Mouse (Mus musculus) cerebellum, postnatal 14 days (tissue): ENCODE measurements around the gene Hdac7.

Experiments used
- DNase-seq, 2 experiments: peaks; one replicate each; pipeline ENCODE4 v3.0.0; 2021; ENCODE audit warnings: mixed read lengths in 2 of 2

Gene Hdac7

DNA sequence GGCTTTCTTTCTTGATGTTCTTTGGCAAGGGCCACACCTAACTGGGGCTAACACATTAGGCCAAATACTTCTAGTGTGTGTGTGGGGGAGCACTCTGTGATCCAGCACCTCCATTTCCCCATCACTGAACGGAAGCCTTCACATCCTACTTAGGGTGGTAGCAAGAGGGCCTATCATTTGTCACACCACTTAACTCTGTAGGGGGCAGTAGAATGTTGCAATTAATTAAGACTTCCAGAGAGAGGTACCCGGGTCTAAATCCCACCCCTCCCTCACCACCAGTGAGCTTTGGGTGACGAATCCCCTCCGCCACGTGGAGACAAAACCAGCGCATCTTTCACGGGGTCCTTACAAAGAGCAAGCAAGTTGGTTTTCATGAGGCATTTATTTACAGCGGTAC is 9.8 kb upstream of the Hdac7 start:
- no peak for DNase-seq

DNA sequence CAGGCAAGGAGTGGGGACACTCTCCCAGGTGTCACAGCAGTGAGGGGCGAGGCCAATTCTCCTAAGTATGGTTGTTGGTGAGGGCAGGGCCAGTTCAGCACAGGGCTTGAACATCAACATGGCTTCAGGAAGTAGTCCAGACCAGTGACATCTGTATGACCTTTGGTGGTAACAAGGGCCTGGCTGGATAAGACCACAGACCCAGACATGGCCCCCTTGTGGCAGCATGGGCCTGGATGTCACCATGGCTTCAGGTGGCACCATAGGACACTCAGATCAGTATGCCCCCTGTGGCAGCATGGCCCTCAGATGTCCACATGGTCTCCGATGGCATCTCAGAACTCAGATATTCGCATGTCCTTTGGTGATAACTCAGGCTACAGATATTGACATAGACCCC is 8.0 kb upstream of the Hdac7 start:
- no peak for DNase-seq

- no peak for DNase-seq
These were observed 6.7 kb upstream of the Hdac7 start for GRCm38 (mm10) chr15:97851011-97851410.

DNA sequence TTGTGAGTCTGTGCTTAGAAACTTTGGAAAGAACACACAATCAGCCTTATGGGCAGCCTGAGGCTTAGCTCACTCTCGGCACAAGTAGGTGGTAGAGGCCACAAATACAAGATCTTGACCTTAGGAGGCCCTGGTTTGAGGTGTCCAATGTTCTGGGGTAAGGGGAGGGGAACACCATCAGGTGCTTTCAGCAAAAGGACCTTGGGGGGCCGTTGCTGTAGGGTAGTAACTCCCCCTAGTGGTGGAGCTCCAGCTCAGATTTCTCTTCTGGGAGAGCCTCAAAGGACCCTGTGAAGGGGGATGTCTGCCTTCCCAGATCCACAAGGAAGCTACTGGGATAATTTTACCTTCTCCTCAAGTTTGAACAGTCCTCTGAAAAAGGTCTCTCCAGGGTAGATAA is 6.1 kb upstream of the Hdac7 start:
- peak in 1 of 2 experiments; percentile 43 for DNase-seq

DNA sequence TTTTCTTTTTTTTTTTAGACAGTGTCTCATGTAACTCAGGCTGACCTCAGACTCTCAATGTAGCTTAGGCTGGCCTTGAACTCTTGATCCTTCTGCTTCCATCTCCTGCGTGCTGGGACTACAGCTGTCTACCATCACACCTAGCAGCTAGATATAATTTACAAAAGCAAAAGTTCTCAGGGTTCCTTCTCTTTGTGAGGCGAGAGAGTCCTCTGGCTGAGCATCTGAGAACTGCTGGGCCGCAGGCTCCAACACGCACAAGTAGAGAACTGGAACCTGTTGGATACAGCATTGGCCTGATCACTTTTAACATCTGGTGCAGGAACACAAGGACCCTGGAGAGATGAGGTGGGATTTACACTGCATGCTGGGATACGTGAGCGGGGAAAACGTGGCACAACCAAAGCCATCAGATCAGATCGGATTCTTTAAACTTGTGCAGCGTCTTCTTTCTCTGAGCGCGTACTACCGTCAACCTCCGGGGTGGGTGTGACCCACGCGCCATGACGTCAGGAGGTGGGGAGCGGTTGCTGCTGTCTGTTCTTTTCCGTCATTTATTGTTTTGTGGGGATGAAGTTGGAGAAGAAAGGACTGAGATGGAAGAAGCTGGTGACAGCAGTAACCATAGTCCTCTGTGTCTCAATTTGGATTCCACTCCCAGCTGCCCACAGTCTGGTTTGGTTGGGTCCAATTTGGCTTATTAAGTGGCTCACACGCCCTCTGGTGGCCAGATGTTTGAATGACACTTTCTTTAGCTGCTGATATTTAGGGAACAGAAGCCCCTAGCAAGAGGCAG is 5.0 kb upstream of the Hdac7 start:
- DNase-seq, result peak; percentile 92

- no peak for DNase-seq
These were observed 3.6 kb upstream of the Hdac7 start for GRCm38 (mm10) chr15:97847866-97848265.

DNA sequence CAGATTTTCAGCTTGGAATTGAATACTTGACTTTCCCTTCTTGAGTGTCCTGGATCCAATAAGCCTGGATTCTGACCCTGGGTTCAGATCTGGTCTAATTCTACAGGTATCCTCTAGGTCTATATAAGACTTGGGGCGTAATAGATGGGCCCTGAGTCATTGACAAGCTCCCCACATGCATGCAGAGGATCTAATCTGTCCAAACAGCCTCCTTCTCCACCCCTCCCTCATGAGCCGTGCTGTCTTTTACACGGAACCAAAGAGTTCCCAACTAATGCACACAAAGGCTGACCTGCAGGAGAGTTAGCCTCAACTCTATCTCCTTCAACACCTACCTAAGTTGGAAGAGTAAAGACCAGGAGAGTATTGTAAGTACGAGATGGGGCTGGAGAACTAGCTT is 3.0 kb upstream of the Hdac7 start:
- DNase-seq, result no peak

DNA sequence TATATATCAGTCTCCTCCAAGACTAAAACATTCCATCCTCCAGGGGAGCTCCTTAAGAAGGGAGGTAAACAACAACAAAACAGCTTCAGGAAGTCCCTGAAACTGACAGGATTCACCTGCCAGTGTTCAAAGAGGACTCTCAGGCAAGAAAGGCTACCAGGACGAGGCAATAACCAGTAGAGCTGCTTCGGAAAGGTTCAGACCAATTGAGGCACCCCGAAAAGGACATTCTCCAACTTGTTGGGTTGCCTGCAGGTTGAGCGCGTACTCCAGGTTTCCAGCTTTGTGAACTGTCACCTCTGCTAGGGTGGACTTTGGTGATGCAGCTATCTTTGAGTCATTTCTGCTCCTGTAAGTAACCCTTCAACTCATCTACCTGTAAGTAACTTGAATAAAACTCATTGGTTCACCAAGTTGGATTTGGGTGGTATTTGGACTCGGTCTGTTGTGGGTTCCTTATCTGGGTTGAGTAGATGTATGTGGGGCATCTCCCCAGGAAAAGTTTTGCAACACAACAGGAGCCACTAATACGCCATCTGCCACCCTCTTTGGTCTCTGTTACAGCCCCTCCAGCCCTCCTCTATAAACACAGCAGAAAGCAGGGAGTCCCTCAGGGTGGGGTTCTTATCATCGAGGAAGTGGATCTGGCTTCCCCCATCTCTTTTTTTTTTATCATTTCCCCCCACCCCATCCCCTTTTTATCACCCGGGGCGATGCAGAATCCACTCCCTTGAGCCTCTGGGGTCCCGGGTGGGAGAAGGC is 2.0 kb upstream of the Hdac7 start:
- DNase-seq, result no peak

- DNase-seq, result no peak
These were observed 1.1 kb downstream of the Hdac7 start for GRCm38 (mm10) chr15:97843247-97843651.

GRCm38 (mm10) chr15:97842058-97842457 is 2.2 kb downstream of the Hdac7 start:
- no peak for DNase-seq

- no peak for DNase-seq
These were observed 2.9 kb downstream of the Hdac7 start for GRCm38 (mm10) chr15:97841383-97841782.

DNA sequence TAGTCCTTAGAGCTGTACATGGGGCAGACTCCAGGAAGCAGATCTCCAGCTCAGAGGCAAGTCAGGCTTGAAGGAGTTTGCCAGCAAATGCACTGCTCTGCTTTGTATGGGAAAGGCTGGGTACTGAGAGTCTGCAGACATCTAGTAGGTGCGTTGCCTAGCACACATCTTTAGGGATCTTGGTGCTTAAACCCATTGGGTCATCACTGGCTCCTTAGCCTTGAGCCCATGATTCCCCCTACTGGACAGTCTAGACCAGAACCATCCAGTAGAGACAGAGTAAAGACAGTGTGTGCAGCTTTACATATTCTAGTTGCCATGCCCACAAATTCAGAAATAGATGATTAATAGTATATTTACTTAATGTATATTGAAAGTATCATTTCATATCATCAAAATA is 3.5 kb downstream of the Hdac7 start:
- DNase-seq, result no peak

- peak; percentile 48 to 67 for DNase-seq
These were observed 4.3 kb downstream of the Hdac7 start for GRCm38 (mm10) chr15:97839991-97840455.

GRCm38 (mm10) chr15:97839473-97839872 is 4.8 kb downstream of the Hdac7 start:
- DNase-seq, result no peak

DNA sequence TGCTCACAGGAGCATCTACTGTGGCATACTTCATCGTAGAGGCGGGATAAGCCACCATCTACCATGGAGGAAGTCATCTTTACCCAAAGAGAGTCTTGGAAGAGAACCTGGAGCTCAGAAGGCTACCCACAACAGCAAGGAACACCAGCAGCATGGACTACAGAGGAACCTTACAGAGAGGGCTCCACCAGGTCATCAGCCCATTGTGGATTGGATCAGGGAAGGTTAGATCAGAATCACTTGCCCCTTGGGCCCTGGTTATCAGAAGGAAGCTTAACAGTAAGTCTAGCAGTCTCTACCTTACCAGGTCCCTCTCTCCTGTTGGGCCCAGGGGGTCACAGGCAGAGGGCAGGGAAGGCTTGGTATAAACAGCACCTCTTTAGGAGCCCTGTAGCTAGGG is 5.3 kb downstream of the Hdac7 start:
- DNase-seq, result no peak

GRCm38 (mm10) chr15:97838395-97838794 is 5.9 kb downstream of the Hdac7 start:
- DNase-seq, result peak; percentile 66 to 71

- peak in 1 of 2 experiments; percentile 50 for DNase-seq
These were observed 6.7 kb downstream of the Hdac7 start for GRCm38 (mm10) chr15:97837491-97838061.

DNA sequence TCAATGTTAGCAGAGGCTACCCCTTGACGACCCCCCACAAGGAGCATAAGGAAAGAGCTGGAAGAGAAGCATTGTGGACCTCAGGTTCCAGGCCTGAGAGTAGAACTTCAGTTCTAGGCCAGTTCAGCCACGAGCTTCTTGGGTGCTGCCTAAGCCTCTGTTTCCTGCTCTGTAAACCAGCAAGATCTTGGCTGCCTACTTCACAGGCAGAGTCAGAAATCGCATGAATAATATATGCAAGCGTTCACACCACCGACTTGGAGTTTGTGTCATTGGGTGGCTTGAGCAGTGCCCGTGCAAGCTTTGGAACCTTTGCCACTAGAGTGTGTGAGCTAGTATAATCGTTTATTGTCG is 7.4 kb downstream of the Hdac7 start:
- DNase-seq, result no peak

GRCm38 (mm10) chr15:97836153-97836893 is 8.0 kb downstream of the Hdac7 start:
- no peak for DNase-seq

GRCm38 (mm10) chr15:97832764-97833479 is 11.4 kb downstream of the Hdac7 start:
- DNase-seq, result no peak

DNA sequence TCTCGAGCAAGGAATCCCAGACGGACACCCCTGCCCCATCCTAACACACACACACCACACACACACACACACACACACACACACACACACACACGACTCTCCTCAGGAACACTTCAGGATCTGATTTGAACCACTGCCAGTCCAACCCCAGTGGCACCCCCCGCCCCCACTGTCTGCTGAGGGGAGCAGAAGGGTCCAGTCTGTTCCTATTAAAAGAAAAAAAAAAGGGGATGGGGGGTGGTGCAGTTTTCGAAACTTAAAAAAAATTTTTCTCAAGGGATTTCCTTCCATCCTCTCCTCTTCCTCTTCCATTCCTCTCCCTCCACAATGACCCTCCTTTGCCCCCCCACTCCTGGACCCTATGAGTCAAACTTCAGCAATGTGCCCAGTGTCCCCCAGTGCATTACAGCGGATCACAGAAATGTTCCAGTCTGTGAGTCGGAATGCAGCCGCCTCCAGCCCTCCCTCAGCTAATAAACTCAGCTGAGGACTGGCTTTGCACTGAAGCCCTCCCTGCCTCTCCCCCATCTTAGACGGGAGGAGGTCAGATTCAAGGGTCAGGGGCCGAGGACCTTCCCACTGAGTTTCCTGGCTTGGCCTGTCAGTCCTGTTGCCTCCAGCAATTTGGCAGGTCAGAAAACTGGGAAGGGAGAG is 12.2 kb downstream of the Hdac7 start:
- no peak for DNase-seq
